Mouse (Mus musculus) lung, embryonic 16.5 days (tissue): Measurements from ENCODE around the gene Olfr1395. TPM values are rescaled to one million over a fixed set of nuclear protein-coding genes. Genes with fewer than 3 reads are reported as not detected.
A peak's percentile ranks its signal among the peaks of the same experiment; 100 is the strongest.
"Not testable (repeated sequence)": the region's sequence is repeated elsewhere in the genome, so short reads cannot be mapped to it uniquely, and the experiment has no call there.

Experiments
- ATAC-seq: fragments of 200-750 bp; cut with Nextera tagmentation; 2 replicates; pipeline ENCODE4 v1.8.0; 2017; ENCODE audit warnings: low read depth, mild to moderate bottlenecking, moderate library complexity
- H3K27ac ChIP-seq: fragments of 300-500 bp; sonication (generic); 2 replicates; pipeline ENCODE4 v1.5.1; 2014; ENCODE audit warnings: mild to moderate bottlenecking, control low read depth, low read length
- H3K27me3 ChIP-seq: fragments of 300-500 bp; sonication (generic); 2 replicates; pipeline ENCODE4 v1.6.1; 2014; ENCODE audit warnings: low read depth, low read length, mixed read lengths; ENCODE audit not compliant: control insufficient read depth, insufficient read depth
- H3K36me3 ChIP-seq: fragments of 300-500 bp; sonication (generic); 2 replicates; pipeline ENCODE4 v1.6.1; 2014; ENCODE audit warnings: low read length; ENCODE audit not compliant: control insufficient read depth, insufficient read depth
- H3K4me1 ChIP-seq: fragments of 300-500 bp; sonication (generic); replicated peaks from 2 replicates; pipeline ENCODE4 v1.6.1; 2014; ENCODE audit warnings: low read length, mixed read lengths; ENCODE audit not compliant: control insufficient read depth, insufficient read depth
- H3K4me2 ChIP-seq: fragments of 300-500 bp; sonication (generic); 2 replicates; pipeline ENCODE4 v1.6.1; 2014; ENCODE audit warnings: low read depth, low read length, control low read depth
- H3K4me3 ChIP-seq: fragments of 300-500 bp; sonication (generic); 2 replicates; pipeline ENCODE4 v1.5.1; 2014; ENCODE audit warnings: mild to moderate bottlenecking, low read length, control low read depth
- H3K9ac ChIP-seq: fragments of 300-500 bp; sonication (generic); 2 replicates; pipeline ENCODE4 v1.6.1; 2014; ENCODE audit warnings: low read length, control low read depth
- H3K9me3 ChIP-seq: fragments of 300-500 bp; sonication (generic); 2 replicates; pipeline ENCODE4 v1.6.1; 2016; ENCODE audit warnings: low read length; ENCODE audit not compliant: control insufficient read depth
- WGBS: fragments of 180-500 bp; shearing (Covaris S2); extraction: QIAGEN DNeasy Blood & Tissue Kit; methylation state at CpG from one replicate; pipeline ENCODE4 v1.1.7; 2014; 5-methylcytosine and 5-hydroxymethylcytosine counted together
- polyA plus RNA-seq: library from polyadenylated mRNA; unstranded; fragments of >200 nt; fragmentation: Nextera tagmentation; extraction: Ambion mirVana; gene quantifications from 2 replicates; pipeline ENCODE4 v1.2.1, GENCODE M21; 2015

The Olfr1395 gene
- polyA plus RNA-seq, 1 experiment from 2014 or later: not detected

GRCm38 (mm10) chr11:49156821-49157814 is 15.0 kb downstream of the Olfr1395 start:
- H3K4me3 ChIP-seq: no peak overlapping the region
- 78% methylated on average over 2 of the region's 2 CpGs for WGBS
- no peaks in the 10 kb centered on the region for H3K36me3 ChIP-seq
- H3K27ac ChIP-seq: no peak overlapping the region
- H3K27me3 ChIP-seq: no peaks in the 10 kb centered on the region
- no peaks in the 10 kb centered on the region for H3K4me1 ChIP-seq
- no peaks in the 10 kb centered on the region for H3K9me3 ChIP-seq
- no peak overlapping the region for H3K9ac ChIP-seq
- no peak for ATAC-seq
- no peak overlapping the region for H3K4me2 ChIP-seq

GRCm38 (mm10) chr11:49168839-49169611 is 27.0 kb downstream of the Olfr1395 start:
- Histone ChIP-seq H3K4me2 (peak overlapping the region; percentile 49), H3K27me3 (peaks cover 13% of the 10 kb centered on the region), H3K9me3 (peaks cover 6% of the 10 kb centered on the region), H3K4me1 (0 out of 2 replicates have a peak, but pooled peaks cover 2% of the 10 kb centered on the region), H3K9ac (no peak overlapping the region), H3K27ac (no peak overlapping the region), H3K36me3 (no peaks in the 10 kb centered on the region), H3K4me3 (peak overlapping the region; percentile 27)
- ATAC-seq: no peak
- WGBS: 4% methylated on average over 50 of the region's 50 CpGs

GRCm38 (mm10) chr11:49170576-49170975 is 28.5 kb downstream of the Olfr1395 start:
- H3K36me3 ChIP-seq: no peaks in the 10 kb centered on the region
- peaks cover 6% of the 10 kb centered on the region for H3K9me3 ChIP-seq
- ATAC-seq: no peak

GRCm38 (mm10) chr11:49175345-49175744 is 33.3 kb downstream of the Olfr1395 start:
- Histone ChIP-seq H3K36me3 (no peaks in the 10 kb centered on the region), H3K9ac (no peak overlapping the region), H3K27me3 (no peaks in the 10 kb centered on the region), H3K9me3 (no peaks in the 10 kb centered on the region), H3K4me1 (no peaks in the 10 kb centered on the region), H3K4me3 (no peak overlapping the region), H3K4me2 (no peak overlapping the region), H3K27ac (no peak overlapping the region)
- ATAC-seq: no peak
- WGBS: 84% methylated on average over 8 of the region's 8 CpGs

More at GRCm38 (mm10) chr11:49170576-49170975, 28.5 kb downstream of the Olfr1395 start:
- WGBS: 94% methylated on average over 4 of the region's 4 CpGs
- no peak overlapping the region for H3K9ac ChIP-seq
- H3K27me3 ChIP-seq: peaks cover 13% of the 10 kb centered on the region
- H3K27ac ChIP-seq: no peak overlapping the region
- no peak overlapping the region for H3K4me3 ChIP-seq
- H3K4me2 ChIP-seq: no peak overlapping the region
- 0 out of 2 replicates have a peak, but pooled peaks cover 2% of the 10 kb centered on the region for H3K4me1 ChIP-seq

GRCm38 (mm10) chr11:49176047-49176779 is 34.1 kb downstream of the Olfr1395 start:
- not testable (repeated sequence) for H3K4me1 ChIP-seq

GRCm38 (mm10) chr11:49183172-49183571 is 41.1 kb downstream of the Olfr1395 start:
- H3K4me2 ChIP-seq: no peak overlapping the region
- no peaks in the 10 kb centered on the region for H3K27me3 ChIP-seq
- no peaks in the 10 kb centered on the region for H3K36me3 ChIP-seq
- no peaks in the 10 kb centered on the region; the same call in 1 of the 2 replicates for H3K4me1 ChIP-seq
- WGBS: 36% methylated on average over 1 of the region's 1 CpGs
- H3K4me3 ChIP-seq: no peak overlapping the region
- H3K9ac ChIP-seq: no peak overlapping the region
- ATAC-seq: no peak
- no peaks in the 10 kb centered on the region for H3K9me3 ChIP-seq
- H3K27ac ChIP-seq: no peak overlapping the region

More at GRCm38 (mm10) chr11:49176047-49176779, 34.1 kb downstream of the Olfr1395 start:
- not testable (repeated sequence) for H3K9me3 ChIP-seq, H3K27ac ChIP-seq, H3K4me2 ChIP-seq, H3K36me3 ChIP-seq, H3K4me3 ChIP-seq, H3K9ac ChIP-seq, H3K27me3 ChIP-seq, ATAC-seq
- 70% methylated on average over 4 of the region's 4 CpGs for WGBS

- 76% methylated on average over 6 of the region's 6 CpGs for WGBS
- Histone ChIP-seq H3K4me3 (no peak overlapping the region), H3K27me3 (no peaks in the 10 kb centered on the region), H3K9ac (no peak overlapping the region), H3K36me3 (no peaks in the 10 kb centered on the region), H3K4me2 (no peak overlapping the region), H3K27ac (no peak overlapping the region), H3K4me1 (no peaks in the 10 kb centered on the region; the same call in 1 of the 2 replicates), H3K9me3 (no peaks in the 10 kb centered on the region)
- no peak for ATAC-seq
Observed at GRCm38 (mm10) chr11:49186452-49186851, 44.4 kb downstream of the Olfr1395 start.

GRCm38 (mm10) chr11:49186955-49187488 is 44.9 kb downstream of the Olfr1395 start, which contains the start of gene Btnl9:
Gene Btnl9, minus strand, starts transcription at chr11:49187159.
- Histone ChIP-seq H3K4me3 (no peak within 1 kb of the TSS), H3K36me3 (no peaks in the 10 kb centered on the region), H3K9me3 (no peaks in the 10 kb centered on the region), H3K4me2 (no peak within 1 kb of the TSS), H3K9ac (no peak within 1 kb of the TSS), H3K4me1 (no peaks in the 10 kb centered on the region; the same call in 1 of the 2 replicates), H3K27ac (no peak within 1 kb of the TSS), H3K27me3 (no peaks in the 10 kb centered on the region)
- 57% methylated on average over 8 of the region's 8 CpGs for WGBS
- no peak for ATAC-seq
